Mouse (Mus musculus): ENCODE measurements at regions not wholly inside any gene's neighbourhood (a gene's known extent, or its start where the extent isn't known, plus 50 kb on each side); places are given as distances from the start of the nearest gene placed in this dataset.
"Not testable (repeated sequence)": the region's sequence is repeated elsewhere in the genome, so short reads cannot be mapped to it uniquely, and the experiment has no call there.

GRCm38 (mm10) chr10:34667203-34667602 is 184.0 kb downstream of the Frk start:
- Histone ChIP-seq H3K9me3 (no peaks in the 10 kb centered on the region), H3K36me3 (no peaks in the 10 kb centered on the region), H3K4me3 (no peak overlapping the region), H3K27ac (no peak overlapping the region), H3K27me3 (ENCODE audit: insufficient read depth, poor library complexity, severe bottlenecking) (no peaks in the 10 kb centered on the region), H3K4me1 (no peaks in the 10 kb centered on the region)
- no peak for DNase-seq (ENCODE audit: low spot score)
- 79% methylated on average over 2 of the region's 2 CpGs for whole genome bisulfite sequencing

GRCm38 (mm10) chr10:34667735-34668439 is 184.7 kb downstream of the Frk start:
- Histone ChIP-seq H3K27me3 (ENCODE audit: insufficient read depth, poor library complexity, severe bottlenecking) (no peaks in the 10 kb centered on the region), H3K9me3 (no peaks in the 10 kb centered on the region), H3K4me1 (no peaks in the 10 kb centered on the region), H3K4me3 (no peak overlapping the region), H3K36me3 (no peaks in the 10 kb centered on the region), H3K27ac (no peak overlapping the region)
- no peak for DNase-seq (ENCODE audit: low spot score)
- 72% methylated on average over 5 of the region's 5 CpGs for WGBS

- no peaks in the 10 kb centered on the region for H3K9me3 ChIP-seq
- H3K4me1 ChIP-seq: no peaks in the 10 kb centered on the region
- no peak overlapping the region for H3K4me3 ChIP-seq
- DNase-seq (ENCODE audit: low spot score): no peak
- WGBS: 83% methylated on average over 2 of the region's 2 CpGs
- no peak overlapping the region for H3K27ac ChIP-seq
- H3K27me3 ChIP-seq (ENCODE audit: insufficient read depth, poor library complexity, severe bottlenecking): no peaks in the 10 kb centered on the region
- no peaks in the 10 kb centered on the region for H3K36me3 ChIP-seq
Observed at GRCm38 (mm10) chr10:34671791-34672190, 188.6 kb downstream of the Frk start.

DNA sequence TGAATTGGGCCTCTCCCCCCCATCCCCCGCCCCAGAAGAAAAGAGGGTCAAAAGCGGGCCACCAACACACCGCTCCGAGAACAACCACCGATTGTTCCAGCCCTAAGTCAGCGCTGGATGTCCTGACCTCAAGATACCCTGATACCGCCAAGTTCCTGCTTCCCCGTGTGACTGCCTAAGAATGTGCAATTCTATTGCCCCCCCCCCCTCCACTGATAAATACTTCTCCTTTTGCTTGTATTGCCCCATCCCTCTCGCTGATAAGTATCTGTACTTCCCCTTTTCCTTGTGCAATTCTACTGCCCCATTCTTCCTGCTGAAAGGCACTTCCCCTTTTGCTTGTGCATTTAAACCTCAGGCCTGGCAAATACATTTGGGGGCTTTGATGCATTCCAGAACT is 216.2 kb downstream of the Frk start:
- DNase-seq (ENCODE audit: low spot score); H3K36me3 ChIP-seq; H3K9me3 ChIP-seq; H3K27me3 ChIP-seq (ENCODE audit: insufficient read depth, poor library complexity, severe bottlenecking); H3K4me1 ChIP-seq; H3K4me3 ChIP-seq; H3K27ac ChIP-seq: not testable (repeated sequence)
- WGBS: 83% methylated on average over 9 of the region's 9 CpGs

GRCm38 (mm10) chr10:34701956-34702355 is 218.8 kb downstream of the Frk start:
- H3K36me3 ChIP-seq: no peaks in the 10 kb centered on the region
- no peaks in the 10 kb centered on the region for H3K9me3 ChIP-seq
- H3K27me3 ChIP-seq (ENCODE audit: insufficient read depth, poor library complexity, severe bottlenecking): no peaks in the 10 kb centered on the region
- no peak overlapping the region for H3K27ac ChIP-seq
- no peaks in the 10 kb centered on the region for H3K4me1 ChIP-seq
- DNase-seq (ENCODE audit: low spot score): no peak
- H3K4me3 ChIP-seq: no peak overlapping the region
- 80% methylated on average over 1 of the region's 1 CpGs for WGBS

GRCm38 (mm10) chr10:34705416-34705815 is 222.2 kb downstream of the Frk start:
- 91% methylated on average over 12 of the region's 12 CpGs for WGBS

GRCm38 (mm10) chr10:34731249-34731648 is 248.1 kb downstream of the Frk start:
- Histone ChIP-seq H3K4me3 (no peak overlapping the region), H3K4me1 (no peaks in the 10 kb centered on the region), H3K27me3 (ENCODE audit: insufficient read depth, poor library complexity, severe bottlenecking) (no peaks in the 10 kb centered on the region), H3K36me3 (no peaks in the 10 kb centered on the region), H3K9me3 (no peaks in the 10 kb centered on the region), H3K27ac (no peak overlapping the region)
- DNase-seq (ENCODE audit: low spot score): no peak
- WGBS: 58% methylated on average over 2 of the region's 2 CpGs

More at GRCm38 (mm10) chr10:34705416-34705815, 222.2 kb downstream of the Frk start:
- Histone ChIP-seq H3K9me3 (no peaks in the 10 kb centered on the region), H3K4me3 (no peak overlapping the region), H3K27me3 (ENCODE audit: insufficient read depth, poor library complexity, severe bottlenecking) (no peaks in the 10 kb centered on the region), H3K4me1 (no peaks in the 10 kb centered on the region), H3K36me3 (no peaks in the 10 kb centered on the region), H3K27ac (no peak overlapping the region)
- DNase-seq (ENCODE audit: low spot score): no peak

GRCm38 (mm10) chr10:34762426-34762825 is 279.2 kb downstream of the Frk start:
- no peak overlapping the region for H3K27ac ChIP-seq
- no peak for DNase-seq (ENCODE audit: low spot score)
- no peak overlapping the region for H3K4me3 ChIP-seq
- H3K27me3 ChIP-seq (ENCODE audit: insufficient read depth, poor library complexity, severe bottlenecking): no peaks in the 10 kb centered on the region
- no peaks in the 10 kb centered on the region for H3K4me1 ChIP-seq
- H3K9me3 ChIP-seq: no peaks in the 10 kb centered on the region
- H3K36me3 ChIP-seq: no peaks in the 10 kb centered on the region

GRCm38 (mm10) chr10:34792099-34792498 is 308.9 kb downstream of the Frk start:
- Histone ChIP-seq H3K36me3 (no peaks in the 10 kb centered on the region), H3K4me3 (no peak overlapping the region), H3K27me3 (ENCODE audit: insufficient read depth, poor library complexity, severe bottlenecking) (no peaks in the 10 kb centered on the region), H3K4me1 (no peaks in the 10 kb centered on the region), H3K27ac (no peak overlapping the region), H3K9me3 (no peaks in the 10 kb centered on the region)
- WGBS: 36% methylated on average over 2 of the region's 2 CpGs
- no peak for DNase-seq (ENCODE audit: low spot score)

- Histone ChIP-seq H3K4me3 (no peak overlapping the region), H3K27ac (no peak overlapping the region), H3K27me3 (ENCODE audit: insufficient read depth, poor library complexity, severe bottlenecking) (no peaks in the 10 kb centered on the region), H3K4me1 (no peaks in the 10 kb centered on the region), H3K36me3 (no peaks in the 10 kb centered on the region), H3K9me3 (no peaks in the 10 kb centered on the region)
- no peak for DNase-seq (ENCODE audit: low spot score)
- 79% methylated on average over 3 of the region's 3 CpGs for WGBS
Observed at GRCm38 (mm10) chr10:34811131-34811530, 327.9 kb downstream of the Frk start.

DNA sequence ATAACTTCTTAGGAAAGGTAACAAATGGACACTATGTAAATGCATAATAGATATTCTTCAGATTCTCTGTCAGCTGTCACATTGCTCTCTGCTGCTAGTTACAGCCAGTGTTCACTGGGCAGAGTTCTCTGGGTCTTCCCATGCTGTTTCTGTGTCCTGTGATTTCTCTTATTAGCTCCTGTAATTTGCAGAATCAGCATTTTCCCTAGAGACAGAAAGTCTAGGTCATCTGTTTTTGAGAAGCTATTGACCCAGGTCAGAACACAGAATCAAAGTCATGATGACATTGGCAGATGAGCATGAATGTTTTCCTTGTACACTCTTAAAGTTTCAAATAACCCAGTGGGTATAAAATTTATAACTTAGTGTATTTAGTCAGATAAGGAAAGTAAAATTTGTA is 340.9 kb downstream of the Frk start:
- Histone ChIP-seq H3K27ac (no peak overlapping the region), H3K4me3 (no peak overlapping the region), H3K36me3 (no peaks in the 10 kb centered on the region), H3K9me3 (no peaks in the 10 kb centered on the region), H3K4me1 (no peaks in the 10 kb centered on the region), H3K27me3 (ENCODE audit: insufficient read depth, poor library complexity, severe bottlenecking) (no peaks in the 10 kb centered on the region)
- DNase-seq (ENCODE audit: low spot score): no peak

DNA sequence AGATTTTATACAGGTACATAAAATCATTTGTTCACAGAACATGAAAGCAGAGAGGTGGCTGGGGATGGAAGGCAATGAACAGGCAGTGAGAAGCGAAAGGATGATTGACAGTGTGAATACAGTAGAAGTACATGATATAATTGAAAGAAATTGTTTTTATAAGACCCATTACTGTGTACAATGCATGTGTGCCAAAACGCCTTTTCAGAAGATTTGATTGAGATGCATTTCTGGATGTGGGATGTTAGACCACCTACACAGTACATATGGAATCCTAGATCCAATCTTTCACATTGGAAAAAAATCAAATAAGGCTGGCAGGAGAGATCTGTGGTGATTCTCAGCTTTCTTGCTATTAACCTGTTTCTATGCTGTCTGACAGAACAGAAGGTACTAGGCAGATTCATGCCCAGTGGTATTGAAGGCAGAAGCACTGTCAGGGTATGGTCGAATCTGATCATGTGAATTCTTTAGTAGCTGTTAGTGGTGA is 358.9 kb downstream of the Frk start:
- Histone ChIP-seq H3K4me1 (no peaks in the 10 kb centered on the region), H3K4me3 (no peak overlapping the region), H3K36me3 (no peaks in the 10 kb centered on the region), H3K9me3 (no peaks in the 10 kb centered on the region), H3K27ac (no peak overlapping the region), H3K27me3 (ENCODE audit: insufficient read depth, poor library complexity, severe bottlenecking) (no peaks in the 10 kb centered on the region)
- no peak for DNase-seq (ENCODE audit: low spot score)
- 77% methylated on average over 3 of the region's 3 CpGs for WGBS

- 64% methylated on average over 1 of the region's 1 CpGs for WGBS
- H3K4me1 ChIP-seq: no peaks in the 10 kb centered on the region
- no peaks in the 10 kb centered on the region for H3K9me3 ChIP-seq
- no peak for DNase-seq (ENCODE audit: low spot score)
- H3K36me3 ChIP-seq: no peaks in the 10 kb centered on the region
- no peak overlapping the region for H3K4me3 ChIP-seq
- H3K27ac ChIP-seq: no peak overlapping the region
- H3K27me3 ChIP-seq (ENCODE audit: insufficient read depth, poor library complexity, severe bottlenecking): no peaks in the 10 kb centered on the region
Observed at GRCm38 (mm10) chr10:34856494-34857146, 373.4 kb downstream of the Frk start.

- Histone ChIP-seq H3K4me1 (no peaks in the 10 kb centered on the region), H3K9me3 (no peaks in the 10 kb centered on the region), H3K27ac (no peak overlapping the region), H3K4me3 (no peak overlapping the region), H3K36me3 (no peaks in the 10 kb centered on the region), H3K27me3 (ENCODE audit: insufficient read depth, poor library complexity, severe bottlenecking) (no peaks in the 10 kb centered on the region)
- DNase-seq (ENCODE audit: low spot score): no peak
- WGBS: 48% methylated on average over 1 of the region's 1 CpGs
Observed at GRCm38 (mm10) chr10:34862693-34863092, 379.5 kb downstream of the Frk start.

All from heart, embryonic 10.5 days (tissue).